Mouse (Mus musculus) heart, adult 11 months (tissue): ENCODE results near the gene Car10.
A peak's percentile ranks its signal among the peaks of the same experiment; 100 is the strongest.

ENCODE experiments used
- DNase-seq: peaks from one replicate; pipeline ENCODE4 v3.0.0; 2022

Gene Car10

DNA sequence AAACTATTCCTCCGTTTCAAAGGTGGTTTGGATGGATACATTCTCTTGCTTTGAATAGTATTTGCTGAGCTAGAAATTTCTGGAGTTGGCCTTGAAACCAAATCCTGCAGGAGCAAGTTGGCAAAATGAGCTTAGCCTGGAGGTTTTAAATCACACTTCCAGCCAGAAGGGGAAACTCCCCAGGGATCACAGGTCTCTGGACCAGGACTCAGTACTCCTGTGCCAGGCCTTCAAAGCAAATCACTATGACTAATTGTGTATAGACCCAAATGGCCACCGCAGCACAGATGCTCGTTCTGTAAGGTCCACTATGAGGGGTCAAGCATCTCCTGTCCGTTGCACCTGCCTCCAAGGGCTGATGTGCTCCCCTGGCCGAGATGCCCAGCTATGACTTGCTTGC is 403.8 kb downstream of the Car10 start:
- peak; percentile 77 for DNase-seq

DNA sequence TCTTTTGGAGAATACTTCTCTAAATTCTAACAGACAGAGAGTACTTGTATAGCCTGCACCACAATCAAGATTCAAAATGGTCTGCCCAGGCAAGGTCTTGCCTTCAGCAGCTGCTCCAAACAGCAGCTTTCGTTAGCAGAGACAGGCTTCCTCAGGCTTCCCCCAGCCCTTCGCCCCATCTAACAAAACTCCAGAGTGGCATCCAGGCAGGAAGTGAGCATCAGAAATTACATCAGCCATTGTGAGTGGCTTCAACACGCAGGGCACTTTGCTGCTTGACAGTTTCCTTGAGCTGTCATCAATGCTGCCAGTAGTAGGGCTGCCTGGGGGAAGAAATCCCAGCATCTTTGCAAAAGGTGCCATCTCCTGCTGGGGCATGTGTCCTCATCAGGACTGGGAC is 405.0 kb downstream of the Car10 start:
- peak; percentile 55 for DNase-seq

DNA sequence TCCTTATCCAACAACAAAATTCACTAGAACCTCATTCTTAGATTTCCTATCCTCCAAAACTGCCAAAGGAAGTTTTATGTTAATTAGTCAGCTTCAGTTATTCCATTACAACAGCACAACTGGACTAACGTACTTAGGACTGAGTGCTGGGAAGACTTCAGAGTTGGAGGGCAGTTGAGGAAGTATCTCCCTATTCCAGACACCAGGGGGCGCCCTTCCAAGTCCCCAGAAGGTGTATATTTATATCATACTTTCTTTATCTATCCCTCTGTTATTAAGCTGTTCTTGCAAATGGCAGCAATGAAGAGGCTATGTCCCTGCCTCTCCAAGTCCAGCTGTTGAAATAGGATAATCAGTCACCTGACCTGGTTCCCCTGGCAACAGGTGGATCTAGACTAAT is 405.6 kb downstream of the Car10 start:
- peak; percentile 83 for DNase-seq

DNA sequence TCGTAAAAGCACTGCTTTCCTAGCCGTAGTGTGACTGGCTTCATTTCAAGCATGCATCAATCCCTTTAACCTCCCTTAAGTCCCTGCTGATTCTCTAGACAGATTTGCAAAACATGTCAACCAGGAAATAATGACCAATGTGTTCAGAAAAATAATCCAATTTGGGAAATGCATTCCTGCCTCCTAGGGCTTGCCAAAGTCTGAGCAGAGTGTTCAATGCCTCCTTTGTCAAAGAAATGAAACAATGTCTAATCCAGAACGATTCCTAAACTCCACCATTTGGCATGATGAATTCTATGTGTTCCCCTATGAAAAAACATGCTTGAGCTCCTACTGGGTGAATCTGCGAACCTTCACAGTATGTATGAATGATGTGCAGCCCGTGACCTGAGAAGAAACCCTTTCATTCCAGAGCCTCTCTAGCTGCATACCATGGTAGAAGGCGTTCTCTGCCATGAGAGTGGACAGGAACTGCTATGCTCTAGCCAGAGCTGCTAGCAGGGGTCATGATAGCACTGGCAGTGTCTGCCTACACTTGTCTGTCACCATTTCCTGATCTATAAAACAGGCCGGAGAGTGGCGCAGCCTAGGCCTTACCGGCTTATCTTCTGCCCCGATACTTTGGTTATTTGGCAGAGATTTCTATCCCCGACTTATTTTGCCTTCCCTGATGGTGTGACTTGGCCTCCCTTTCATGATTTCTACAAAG is 411.9 kb downstream of the Car10 start:
- no peak for DNase-seq

DNA sequence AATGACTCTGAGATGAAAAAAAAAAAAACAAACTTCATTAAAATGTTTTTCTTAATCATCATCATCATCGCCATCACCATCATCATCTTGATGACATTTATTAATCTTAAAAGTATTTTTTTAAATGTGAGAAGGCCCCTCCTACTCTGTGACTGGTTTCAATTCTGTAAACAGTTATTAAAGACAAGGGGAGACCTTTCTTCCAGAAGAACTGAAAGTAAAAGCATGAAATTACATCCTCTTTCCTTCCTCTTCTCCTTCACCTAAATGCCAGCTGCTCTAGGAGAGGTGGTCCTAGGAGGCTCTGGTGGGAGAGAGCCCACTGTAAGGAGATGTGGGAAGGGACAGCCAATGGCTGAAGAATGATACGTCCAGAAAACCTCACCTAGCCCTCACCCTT is 415.0 kb downstream of the Car10 start:
- DNase-seq, result no peak

DNA sequence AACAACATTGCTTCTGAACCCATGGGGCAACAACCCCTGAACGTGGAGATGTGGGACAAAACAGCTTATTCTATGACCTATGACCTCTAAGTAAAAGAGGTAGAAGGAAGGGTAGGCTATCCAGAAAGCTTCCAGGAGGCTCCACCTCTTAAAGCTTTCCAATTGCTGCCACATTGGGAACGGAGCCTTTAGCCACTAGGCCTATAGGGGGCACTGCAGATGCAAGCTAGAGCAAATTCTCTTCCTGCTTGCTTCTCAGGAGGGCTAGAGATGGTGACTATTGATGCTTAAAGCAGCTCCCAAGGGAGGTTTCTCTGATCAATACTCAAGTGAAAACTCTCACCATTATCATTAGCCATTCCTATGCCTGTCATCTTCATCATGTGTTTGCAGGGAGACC is 416.6 kb downstream of the Car10 start:
- DNase-seq, result no peak

DNA sequence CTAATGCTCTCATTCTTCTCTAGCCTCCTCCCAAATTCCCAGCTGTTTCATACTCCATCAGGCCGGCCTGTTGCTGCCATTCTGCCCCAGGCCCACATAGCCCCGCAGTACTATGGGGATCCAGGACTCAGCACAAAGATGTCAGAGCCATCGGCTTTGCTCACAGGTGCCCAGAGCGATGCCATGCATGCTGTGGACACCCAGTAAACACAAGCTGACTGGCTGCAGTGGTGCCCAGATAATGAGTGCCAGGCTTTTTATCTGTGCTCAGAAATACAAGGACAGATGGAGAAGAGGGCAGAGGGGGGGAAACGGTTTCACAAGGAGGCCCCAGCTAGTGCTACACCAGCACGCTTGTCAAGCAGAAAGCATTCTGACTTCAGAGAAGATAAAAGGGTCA is 417.7 kb downstream of the Car10 start:
- no peak for DNase-seq

DNA sequence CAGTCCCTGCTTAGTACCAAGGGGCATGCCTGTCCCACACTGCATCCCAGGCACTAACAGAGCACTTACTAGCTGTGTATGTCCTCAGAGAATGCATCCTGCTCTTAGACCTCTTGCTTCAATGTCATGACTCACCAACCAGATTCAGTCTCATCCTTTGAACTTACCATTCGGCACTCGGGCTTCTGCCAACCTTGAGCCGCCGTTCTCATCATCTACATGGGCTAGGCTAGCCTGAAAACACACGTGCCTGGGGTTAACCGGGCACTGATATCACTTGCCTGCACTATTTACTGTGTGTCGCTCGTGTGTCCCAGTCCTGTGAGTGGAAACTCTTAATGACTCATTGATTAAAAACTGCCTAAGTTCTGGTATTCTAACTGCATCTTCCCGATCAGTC is 418.4 kb downstream of the Car10 start:
- peak; percentile 77 for DNase-seq

DNA sequence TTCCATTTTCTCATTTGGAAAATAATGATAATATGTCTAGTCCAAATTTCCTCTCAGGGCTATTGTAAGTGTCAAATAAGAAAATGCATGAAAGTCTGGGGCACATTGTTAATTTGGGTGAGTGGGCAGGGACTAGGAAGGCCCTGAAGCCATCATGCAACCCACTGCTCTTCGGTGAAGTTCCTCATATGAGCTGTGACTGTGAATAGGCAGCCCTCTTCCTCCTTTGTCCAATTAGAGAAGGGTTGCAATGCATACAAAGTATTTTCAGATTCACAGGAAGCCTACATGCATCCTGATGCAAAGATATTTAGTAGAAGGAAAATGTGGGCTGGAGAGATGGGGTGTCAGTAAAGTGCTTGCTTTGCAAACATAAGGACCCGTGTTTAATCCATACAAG is 419.1 kb downstream of the Car10 start:
- no peak for DNase-seq

DNA sequence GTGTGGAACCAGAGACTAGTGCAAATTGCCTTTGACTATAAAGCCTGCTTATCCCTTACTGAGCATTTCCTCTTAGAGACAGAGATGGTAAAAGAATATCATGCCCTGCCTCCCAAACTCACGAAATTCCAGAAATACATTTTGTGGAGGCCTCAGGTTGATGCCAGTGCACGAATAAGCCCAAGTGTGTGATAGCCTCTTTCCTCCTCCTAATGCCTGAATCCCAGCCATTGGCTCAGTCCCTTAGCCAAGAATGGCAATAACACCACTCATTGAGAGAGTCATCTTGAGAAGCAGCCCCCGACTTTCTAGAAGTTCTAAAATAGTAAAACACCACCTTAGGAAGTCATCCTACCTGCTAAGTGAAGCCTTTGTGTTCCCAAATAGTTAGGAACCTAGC is 424.7 kb downstream of the Car10 start:
- DNase-seq, result no peak

DNA sequence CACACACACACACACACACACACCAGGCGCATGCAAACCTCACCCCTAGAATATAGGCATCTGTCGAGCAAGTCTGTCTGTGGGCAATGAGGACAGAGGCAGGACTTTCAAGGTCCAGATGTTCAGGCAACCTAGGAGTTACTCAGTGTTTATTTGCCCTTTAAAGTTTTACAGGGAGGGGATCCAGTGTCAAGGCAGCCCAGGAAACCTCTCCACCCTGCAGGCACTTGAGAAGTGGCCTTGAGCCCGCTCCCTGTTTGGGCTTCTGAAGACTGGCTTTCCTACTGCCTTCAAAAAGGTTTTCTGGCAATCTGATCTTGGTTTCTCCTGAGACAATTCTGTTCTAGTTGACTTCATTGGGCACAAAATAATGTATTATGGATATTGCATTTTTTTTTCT is 428.1 kb downstream of the Car10 start:
- DNase-seq, result no peak

DNA sequence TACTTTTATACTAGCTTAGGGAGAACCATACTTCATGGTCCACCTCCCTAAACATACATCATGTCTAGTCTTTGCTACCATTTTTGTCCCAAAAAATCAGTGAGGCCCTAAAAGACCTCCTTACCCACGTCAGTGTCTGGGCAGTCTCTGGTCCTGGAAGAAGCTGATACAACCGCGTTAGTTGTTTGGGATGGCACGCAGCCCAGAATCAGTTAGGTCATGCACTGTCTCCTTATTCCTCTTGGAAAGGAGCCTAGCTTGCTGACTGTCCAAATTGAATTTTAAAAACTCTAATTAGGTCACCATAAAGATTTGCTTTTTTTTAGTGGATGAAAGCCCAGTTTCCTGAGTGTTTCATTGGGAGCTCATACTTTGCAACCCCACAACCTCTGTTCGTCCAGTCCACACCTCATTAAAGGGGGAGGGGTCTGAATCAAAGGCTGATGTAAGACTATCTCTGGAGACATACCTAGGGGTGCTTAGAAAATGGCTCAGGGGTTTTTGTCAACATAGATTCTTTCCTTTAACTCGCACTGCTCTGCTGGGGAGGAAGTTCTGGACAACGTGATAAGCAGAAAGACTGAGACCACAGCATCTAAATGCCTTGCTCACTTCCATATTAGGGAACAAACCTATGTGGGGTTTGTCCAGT is 433.3 kb downstream of the Car10 start:
- peak; percentile 93 for DNase-seq

DNA sequence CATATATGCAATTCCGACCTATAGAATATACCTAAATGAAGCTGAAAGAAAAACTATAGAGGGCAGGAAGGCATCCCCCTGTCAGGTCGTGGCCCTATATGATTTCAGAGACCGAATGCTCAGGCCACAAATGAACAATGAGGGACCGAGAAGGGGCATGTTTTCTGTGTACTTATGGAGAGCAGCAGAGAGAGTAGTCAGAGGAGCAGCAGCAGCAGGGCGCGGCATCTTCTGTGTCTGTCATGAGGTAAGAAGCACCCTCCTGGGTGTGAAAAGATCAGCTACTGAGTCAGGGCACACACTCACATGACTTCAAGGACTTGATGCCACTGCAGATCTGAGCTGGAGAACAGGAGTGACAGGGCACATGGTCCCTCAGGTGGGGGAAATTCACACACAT is 438.4 kb downstream of the Car10 start:
- DNase-seq, result peak; percentile 73

DNA sequence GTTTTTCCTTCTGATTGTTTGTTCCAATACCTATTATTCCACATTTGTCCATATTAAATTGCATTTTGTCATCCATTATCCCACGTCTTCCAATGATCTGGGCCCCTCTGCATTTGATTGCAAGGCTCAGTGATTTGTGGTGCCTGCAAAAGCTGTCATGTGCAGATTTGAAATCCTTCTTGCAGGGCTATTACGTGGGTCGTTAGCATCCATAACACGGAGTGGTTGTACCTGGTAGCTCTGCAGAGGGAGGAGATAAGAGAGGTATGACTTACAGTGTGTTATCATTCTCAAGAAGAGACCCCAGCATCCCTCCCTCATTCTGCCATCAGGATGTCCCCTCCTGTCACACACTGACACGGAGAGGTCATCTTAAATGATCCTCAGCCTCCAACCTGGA is 451.1 kb downstream of the Car10 start:
- no peak for DNase-seq

DNA sequence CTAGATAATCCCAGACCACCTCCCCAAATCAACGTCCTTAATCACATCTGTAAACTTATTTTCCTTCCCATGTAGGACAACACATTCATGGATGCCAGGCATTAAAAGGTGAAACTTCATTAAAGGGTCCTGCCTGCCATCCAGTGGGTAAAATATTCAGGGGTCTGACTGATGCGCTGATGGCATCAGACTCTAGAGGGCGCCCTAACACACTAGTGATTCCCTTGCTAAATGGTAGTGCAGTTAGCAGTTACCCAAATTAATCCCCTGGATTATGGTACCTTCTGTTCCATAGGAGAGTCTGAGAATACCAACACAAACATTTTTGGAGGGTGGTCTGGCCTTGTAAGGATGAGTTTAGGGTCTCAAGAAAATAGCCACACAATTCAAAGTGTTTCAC is 453.1 kb downstream of the Car10 start:
- peak; percentile 58 for DNase-seq

DNA sequence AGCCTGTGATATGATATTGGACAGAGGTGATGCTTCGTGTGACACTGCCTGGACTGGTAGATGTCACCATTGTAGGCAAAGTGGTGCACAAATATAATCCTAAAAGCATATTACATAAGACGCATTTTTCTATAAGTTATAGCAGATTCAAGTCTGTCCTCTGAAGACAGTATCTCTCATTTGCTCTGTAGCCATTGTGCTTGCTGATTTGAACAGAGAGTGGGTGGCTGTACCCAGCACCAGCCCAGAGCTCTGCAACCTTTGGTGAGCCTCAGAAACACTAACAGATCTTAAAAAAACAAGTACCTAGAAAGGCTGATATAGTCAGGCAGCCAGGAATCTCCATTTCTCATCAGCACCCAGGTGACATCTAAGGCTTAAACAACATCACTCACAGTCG is 461.3 kb downstream of the Car10 start:
- DNase-seq, result peak; percentile 28

DNA sequence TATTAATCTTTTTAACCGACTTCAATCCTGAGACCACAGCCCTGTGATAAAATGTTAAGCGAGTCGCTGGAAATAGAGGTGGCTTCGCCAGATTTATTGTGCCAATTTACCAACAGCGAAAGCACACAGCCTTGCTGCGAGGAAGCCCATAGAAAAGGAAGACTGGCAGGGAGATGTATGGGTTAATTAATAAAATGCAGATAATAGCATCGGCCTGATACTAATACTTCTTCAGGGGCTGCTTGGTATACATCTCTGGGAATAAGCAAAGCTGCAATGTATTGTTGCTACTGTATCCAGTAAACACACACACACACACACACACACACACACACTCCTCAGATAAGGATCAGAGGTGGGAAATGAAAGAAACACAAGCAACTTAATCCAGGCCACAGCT is 462.7 kb downstream of the Car10 start:
- DNase-seq, result peak; percentile 62

DNA sequence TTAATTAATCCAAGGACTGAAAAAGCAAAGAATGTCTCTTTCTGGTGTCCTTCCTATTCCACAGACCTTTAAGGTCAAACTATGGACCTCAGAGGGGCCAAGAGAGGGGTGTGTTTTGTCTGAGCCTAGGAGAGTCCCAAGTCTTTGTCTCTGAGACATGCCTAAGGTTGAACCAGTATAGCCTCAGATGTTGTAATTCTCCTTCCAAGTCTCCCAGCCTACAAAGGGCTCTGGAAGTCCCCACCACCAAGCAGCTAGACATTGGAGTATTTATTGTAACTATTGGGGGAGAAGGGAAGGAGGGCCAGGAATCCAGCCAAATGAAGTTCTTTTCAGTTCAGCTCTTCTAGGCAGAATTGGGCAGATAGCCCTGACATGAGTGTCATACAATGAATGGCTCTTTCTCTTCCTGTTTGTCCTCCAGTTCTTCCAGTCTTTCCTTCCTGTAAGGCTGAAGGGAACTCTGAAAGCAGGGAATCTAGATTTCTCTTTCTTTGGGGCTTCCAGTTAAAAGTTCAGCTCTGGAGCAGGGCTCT is 464.6 kb downstream of the Car10 start:
- no peak for DNase-seq

DNA sequence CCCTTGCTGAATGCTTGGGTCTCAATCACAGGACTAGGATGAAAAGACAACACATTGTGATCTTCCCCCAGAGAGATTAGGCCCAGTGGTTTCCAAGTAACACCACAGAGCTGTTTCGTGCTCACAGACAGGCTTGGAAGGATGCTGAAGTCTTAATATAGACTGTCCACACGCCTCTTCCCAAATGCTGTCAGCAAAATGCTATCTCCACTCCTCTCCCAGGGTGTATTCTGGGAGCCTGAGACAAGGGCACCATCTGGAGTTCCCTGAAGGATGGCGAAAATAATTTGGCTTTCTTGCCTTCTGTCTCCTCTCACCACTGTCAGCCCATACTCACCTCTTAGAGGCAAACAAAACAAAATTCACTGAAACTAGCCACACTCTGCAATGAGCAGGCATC is 467.9 kb downstream of the Car10 start:
- no peak for DNase-seq

DNA sequence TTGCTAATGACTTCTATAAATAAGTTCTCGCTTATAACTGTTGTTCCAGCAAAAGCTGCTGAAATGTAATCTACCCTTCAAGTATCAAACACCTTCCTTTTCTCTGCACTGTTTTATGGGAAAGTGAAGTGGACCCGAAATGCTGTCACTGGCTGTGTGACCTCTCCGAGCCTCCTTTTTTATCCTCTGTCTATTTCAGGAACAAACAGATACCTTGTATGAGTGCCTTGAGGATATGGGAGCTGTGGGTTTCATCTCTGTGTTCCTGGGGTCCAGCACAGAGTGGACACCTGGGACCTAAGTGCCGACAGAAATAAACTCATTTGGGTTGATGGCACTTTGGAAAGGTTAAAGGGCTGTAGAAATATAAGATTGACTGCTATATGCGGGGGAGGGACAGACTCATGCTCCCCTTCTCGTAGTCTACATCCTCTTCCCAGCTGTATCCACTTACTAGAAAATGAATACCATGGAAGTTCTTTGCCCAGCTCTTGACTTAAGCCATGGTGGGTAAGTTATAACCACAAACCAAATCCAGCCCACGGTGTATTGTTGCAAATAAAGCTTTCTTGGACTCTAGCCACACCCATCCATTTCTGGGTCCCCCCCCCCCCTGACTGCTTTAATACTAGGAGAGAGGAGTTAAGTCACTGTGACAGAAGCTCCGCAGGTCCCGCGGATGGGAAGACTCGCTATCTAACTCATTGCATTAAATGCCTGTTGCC is 474.3 kb downstream of the Car10 start:
- DNase-seq, result no peak

DNA sequence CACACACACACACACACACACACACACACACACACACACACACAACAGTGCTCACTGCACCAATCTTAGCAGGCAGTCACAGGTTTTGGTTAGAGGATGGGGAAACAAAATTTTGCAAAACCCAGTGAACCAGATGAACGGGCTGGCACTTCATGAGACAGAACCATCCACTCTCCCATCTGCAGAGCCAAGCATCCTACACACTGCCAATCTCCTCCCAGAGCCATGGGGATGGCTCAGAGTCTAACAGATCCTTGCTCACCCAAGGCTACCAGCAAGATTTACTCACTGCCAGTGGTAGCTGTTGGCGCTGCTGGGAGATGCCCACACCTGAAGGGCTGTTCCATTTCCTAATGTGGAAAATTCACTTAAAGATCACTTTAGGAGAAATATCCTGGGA is 479.6 kb downstream of the Car10 start:
- no peak for DNase-seq

DNA sequence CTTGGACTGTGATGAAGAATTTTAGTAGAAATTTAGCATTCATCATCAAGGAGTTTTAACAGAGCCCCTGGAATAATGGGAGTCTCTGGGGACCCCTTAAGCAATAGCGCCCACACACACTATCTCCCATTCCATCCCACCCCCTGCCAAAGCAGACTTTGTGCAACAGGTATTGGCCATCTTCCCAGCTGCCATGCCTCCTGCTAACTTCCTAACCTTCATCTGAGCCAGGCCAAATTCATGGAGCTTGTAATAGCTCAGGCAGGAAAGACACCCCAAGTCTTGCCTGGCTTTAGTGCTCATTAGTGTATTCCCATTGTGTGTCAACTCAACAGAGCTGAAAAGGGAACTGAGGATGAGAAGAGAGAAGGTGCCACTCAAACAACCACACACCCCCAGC is 481.8 kb downstream of the Car10 start:
- DNase-seq, result no peak

DNA sequence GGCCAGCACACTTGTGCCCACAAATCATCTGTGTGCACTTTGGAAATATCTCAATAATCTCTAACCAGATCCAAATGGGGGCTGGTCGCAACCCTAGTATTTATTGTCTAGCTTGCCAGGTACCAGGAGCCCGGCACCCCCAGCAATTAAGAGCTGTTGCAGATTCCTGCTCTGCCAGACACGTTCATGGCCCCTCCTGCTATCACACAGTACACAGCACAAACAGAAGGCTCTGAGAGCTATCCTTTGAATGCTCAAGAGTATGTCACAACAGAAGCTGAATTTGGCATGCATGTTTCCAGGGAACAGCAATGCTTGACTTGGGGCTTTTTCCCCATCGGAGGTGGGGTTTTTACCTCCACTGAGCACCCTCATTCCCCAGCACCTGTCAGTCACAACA is 483.5 kb downstream of the Car10 start:
- no peak for DNase-seq

DNA sequence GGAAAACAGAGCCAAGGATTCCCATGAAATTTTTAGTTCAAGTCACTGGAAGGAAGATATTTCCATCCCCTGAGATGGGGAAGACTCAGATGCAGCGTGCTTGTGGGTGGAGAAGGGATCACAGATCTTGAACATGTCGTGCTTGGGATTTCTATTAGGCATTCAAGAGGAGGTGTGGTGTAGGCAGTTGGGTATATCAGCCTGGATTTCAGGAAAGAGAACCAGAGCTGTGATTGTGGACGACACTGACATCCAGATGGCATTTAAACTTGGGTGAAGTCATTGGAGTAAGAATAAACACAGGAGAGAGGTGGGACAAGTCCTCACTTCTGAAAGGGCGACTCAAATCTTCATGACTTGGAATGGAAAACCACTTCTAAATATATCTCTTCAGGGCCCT is 490.0 kb downstream of the Car10 start:
- no peak for DNase-seq
